Mouse (Mus musculus): ENCODE data around the gene Lpgat1.
A peak's percentile ranks its signal among the peaks of the same experiment; 100 is the strongest.

Gene Lpgat1

GRCm38 (mm10) chr1:191736425-191736824 lies 18.8 kb downstream of the Lpgat1 start:
- DNase-seq (ENCODE audit: low spot score): no peak

- DNase-seq (ENCODE audit: low spot score): no peak
Observed at GRCm38 (mm10) chr1:191737871-191738270, 20.2 kb downstream of the Lpgat1 start.

- DNase-seq (ENCODE audit: low spot score): no peak
Observed at GRCm38 (mm10) chr1:191738726-191739125, 21.1 kb downstream of the Lpgat1 start.

DNA sequence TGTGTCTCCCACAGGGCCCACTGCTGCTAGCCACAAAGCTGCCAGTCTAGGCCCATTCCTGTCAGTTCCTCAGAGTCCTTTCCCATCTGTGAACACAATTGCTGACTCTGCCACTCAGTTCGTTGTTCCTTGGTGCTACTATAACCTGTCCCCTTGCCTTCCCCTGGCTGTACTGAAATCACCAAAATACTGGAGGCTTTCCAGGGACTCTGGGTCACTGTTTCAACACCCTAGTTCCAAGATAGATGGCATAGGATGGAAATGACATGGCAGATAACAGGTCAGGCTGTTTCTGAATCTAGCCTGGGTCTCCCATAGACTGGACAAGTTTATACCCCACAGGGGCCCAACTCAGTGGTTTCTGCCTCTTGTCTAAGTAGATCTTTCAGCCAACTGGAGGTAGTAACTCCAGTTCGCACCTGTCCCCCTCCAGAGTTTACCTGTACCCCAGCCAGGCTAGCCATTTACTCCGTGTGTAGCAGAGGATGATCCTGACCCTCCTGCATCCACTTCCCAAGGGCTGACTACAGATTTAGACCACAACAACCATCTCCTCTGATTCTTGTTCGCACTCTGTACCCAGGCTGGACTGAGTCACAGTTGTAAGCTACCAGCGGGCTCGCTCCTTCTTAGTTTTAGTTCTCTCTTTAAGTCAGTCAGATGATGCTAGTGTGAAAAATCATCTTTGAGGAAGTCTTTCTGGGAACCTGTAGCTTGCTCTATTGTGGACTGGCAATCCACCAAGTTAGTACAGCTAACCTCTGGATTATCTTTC lies 23.1 kb downstream of the Lpgat1 start:
- no peak for DNase-seq (ENCODE audit: low spot score)

- DNase-seq (ENCODE audit: low spot score): no peak
Observed at GRCm38 (mm10) chr1:191741635-191742034, 24.0 kb downstream of the Lpgat1 start.

DNA sequence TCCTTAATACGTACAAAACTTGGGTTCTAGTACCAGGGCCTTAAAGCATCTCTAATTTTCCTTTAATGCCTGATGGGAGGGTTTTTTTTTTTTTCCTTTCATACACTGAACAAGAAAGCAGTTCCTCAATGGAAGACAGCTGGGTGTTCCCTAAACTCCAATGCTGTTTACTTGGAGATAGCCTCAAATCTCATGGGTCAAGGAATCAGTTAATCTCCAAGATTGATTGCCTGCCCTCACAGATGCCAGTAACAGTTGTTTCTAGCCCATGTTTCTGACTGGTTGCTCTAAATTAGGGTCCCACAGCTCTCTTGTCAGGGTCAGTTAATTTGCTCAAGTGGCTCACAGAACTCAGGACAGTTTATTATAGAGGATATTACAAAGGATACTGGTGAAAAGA lies 30.8 kb downstream of the Lpgat1 start:
- no peak for DNase-seq (ENCODE audit: low spot score)

DNA sequence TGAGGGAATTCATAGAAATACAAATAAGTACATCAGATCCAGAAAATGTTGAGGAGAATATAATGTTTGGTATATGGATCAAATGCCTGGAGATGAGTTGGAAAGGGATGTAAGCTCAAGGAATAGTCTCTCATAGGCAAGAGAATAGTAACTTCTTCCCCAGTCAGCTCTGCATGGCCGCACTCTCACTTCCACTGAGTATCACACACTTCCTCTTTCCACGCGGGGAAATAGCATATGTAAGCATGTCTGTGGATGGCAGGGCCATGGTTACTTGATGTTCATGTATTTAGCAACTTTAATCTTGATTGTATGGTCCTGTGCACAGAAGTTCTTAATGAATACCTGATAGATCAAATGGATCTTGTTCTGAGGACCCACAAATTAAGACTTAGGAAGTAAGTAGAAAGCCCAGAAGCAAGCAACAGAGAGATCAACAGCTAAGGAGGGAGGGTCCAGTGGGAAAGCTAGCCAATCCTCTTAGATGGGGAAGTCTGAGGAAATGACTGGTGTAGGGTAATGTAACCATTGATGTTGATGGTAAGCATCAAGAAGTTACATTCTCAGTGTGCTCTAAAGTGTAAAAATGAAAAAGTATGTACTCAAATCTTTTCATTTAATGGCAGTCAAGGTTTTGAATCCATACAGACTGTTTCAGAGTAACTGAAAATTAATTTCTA lies 39.0 kb downstream of the Lpgat1 start:
- peak; percentile 1 for DNase-seq (ENCODE audit: low spot score)

GRCm38 (mm10) chr1:191774106-191774505 lies 56.5 kb downstream of the Lpgat1 start:
- no peak for DNase-seq (ENCODE audit: low spot score)

GRCm38 (mm10) chr1:191775116-191775515 lies 57.5 kb downstream of the Lpgat1 start:
- DNase-seq (ENCODE audit: low spot score): no peak

DNA sequence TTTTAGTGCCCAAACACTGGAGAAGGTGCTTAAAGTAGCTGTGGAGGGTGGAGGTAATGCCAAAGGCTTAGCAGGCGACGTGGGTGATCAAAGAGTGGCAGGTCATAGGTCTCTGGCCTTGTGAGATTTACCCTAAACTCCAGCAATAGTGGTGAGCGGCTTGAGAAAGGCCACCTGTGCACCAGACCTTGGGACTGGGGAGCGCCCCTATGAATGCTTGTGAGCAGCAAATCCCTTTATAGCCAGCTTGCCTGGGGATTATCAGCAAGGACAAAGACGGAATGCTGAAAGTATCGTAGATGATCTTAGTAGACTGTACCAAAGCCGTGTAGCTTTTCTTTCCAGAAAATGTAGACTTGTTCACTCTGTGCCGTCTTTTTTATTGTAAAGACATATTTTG lies 59.9 kb downstream of the Lpgat1 start:
- no peak for DNase-seq (ENCODE audit: low spot score)

DNA sequence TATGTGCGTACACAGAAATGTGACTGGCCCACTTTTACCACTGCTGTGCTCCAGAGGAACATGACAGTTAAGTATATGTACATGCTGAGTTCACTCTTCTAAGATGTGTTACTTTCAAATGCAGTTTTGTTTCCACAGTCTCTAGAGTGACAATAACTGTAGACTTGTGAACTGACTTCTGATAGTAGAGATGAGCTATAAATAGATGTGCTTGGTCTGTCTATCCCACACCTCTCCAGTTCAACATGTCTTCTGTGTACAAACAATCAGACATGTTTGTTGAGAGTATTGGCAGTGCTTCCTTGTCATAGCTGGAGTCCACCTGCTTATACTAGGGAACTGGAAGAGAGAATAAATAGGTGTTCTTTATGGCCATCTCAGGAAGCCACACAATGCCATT lies 62.8 kb downstream of the Lpgat1 start:
- no peak for DNase-seq (ENCODE audit: low spot score)

DNA sequence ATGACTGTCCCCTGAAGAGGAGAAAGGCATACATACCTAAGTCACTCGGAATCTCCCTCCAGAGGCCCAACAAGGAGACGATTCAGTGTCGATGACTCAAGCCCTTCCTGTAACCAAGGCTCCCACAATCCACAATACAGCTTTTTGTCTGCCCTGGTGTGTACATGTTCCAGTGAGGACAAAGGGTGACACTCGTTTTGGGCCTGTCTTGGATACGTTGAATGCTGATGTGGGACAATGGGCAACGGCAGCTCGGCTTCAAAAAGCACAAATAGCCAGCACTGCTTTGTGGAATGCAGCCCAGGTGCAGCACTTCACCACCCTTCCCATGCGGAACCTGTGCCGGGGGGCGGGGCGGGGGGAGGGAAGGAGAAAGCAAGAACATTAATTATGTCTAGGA lies 67.5 kb downstream of the Lpgat1 start:
- DNase-seq (ENCODE audit: low spot score): no peak

DNA sequence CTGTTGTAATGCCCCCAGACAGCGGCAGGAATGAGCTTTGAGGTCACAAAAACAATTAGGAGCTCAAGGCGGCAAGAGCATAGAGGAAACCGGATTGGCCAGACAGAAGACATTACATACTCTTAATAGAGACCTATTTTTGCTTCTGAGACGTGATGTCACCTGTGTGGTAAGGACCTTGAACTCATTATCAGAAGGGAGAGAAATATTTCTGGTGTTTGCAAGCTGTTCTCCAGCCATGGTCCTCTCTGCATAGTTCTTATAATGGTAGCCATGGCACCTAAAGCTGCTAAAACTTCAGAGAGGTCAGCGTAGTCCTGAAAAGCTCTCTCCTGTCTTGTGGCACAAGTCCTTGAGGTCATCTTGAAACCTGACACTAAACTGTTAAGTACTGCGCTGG lies 68.6 kb downstream of the Lpgat1 start:
- DNase-seq (ENCODE audit: low spot score): no peak

- no peak for DNase-seq (ENCODE audit: low spot score)
Observed at GRCm38 (mm10) chr1:191787379-191787778, 69.7 kb downstream of the Lpgat1 start.

- no peak for DNase-seq (ENCODE audit: low spot score)
Observed at GRCm38 (mm10) chr1:191792991-191793390, 75.4 kb downstream of the Lpgat1 start.

DNA sequence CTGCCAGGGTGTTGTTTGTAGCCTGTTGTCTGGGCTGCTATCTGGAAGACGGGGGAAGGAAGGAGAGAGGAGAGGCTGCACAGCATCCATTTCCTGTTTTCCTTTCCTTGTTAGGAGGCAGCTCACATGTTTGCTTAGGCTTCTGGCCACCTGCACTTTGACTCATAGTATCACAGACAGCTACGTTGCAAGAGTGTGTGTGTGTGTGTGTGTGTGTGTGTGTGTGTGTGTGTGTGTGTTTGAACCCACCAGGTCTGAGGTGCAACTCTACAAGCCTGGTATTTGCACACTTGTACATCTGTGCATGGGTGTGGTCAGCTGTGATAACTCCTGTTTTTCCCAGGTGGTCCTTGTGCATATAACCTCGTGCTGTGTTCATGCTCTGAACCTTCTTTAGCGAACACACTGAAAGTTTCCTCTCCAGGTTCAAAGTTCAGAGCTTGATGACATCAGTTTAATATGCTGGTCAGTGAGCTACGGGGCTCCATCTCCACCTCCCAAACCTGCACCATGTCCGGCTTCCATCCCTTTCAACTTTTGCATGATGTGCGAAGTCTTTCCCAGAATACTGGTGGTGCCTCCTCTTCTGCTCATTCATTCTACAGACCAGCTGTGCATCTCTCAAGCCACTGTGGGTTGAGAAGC lies 76.4 kb downstream of the Lpgat1 start:
- DNase-seq (ENCODE audit: low spot score): no peak

GRCm38 (mm10) chr1:191796238-191796896 lies 78.7 kb downstream of the Lpgat1 start:
- no peak for DNase-seq (ENCODE audit: low spot score)

DNA sequence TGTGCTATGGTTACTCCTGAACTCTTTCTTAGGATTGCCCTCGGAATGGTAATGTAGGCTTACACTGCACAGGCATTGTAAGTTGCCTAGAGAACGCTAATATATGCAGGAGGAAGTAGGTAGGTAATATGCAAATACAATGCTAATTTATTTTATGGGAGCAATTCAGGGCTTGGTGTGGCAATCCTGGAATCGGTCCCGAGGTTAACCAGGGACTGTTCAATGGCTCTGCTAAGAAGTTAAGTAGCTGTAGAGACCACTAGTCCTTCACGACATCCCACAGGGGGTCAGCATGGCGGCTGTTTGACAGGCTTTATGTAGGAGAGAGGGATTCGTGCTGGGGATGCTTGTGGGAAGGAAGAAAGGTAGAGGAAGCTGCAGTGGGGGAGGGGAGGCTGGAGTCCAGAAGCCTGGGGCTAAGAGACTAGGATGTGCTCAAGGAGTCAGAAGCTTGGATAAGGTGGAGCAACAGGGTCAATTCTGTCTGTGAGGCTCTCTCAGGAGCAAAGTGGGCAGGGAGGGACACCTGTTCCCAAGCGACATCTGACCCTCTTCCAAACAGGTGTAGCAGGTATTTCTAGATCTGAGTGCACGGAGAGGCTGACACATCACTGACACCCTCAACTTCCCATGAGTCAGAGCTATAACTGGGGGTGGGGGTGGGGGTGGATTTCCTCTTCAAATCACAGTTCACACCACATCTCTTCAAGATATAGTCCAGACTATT lies 84.6 kb downstream of the Lpgat1 start:
- DNase-seq (ENCODE audit: low spot score): no peak

- no peak for DNase-seq (ENCODE audit: low spot score)
Observed at GRCm38 (mm10) chr1:191802820-191803655, 85.4 kb downstream of the Lpgat1 start.

DNA sequence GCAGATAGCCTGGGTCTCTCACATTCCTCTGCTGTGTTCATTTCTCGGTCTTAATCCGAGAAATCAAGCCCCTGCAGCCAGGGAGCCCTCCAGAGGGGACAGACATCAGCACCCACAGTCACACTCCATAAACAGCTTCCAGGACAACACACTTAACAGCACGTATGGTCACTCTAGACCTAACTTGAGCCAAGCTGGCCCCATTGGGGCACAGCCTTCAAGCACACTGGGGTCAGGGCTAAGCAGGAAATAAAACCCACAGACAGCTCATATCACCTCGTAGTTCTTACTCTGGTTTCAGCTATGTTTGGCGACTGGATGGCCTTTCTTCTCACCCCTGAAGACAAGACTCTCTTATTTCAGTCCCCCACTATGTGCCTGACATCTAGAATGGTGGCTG lies 87.1 kb downstream of the Lpgat1 start:
- DNase-seq (ENCODE audit: low spot score): no peak

DNA sequence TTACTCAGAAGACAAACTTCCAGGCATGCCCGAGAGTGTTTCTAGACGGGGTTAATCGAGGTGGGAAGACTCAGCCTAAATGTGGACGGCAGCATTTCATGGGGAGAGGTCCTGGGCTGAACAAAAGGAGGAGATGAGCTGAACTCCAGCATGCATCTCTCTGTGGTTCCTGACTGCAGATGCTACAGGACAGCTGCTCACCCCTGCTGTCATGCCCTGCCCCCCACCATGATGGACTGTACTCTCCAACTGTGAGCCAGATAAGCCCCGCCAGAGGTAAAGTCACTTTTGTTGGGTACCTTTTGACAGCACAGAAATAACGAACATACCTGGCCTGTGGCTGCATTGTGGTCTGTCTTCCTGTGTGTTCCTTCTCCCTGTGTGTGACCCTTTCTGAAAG lies 88.2 kb downstream of the Lpgat1 start:
- DNase-seq (ENCODE audit: low spot score): no peak

Data from T-cell, adult 2 months (primary cell).